Mouse (Mus musculus) limb, embryonic 15.5 days (tissue): ENCODE results near the gene Phf10. TPM values are rescaled to one million over a fixed set of nuclear protein-coding genes. Genes with fewer than 3 reads are reported as not detected.
"Not testable (repeated sequence)": the region's sequence is repeated elsewhere in the genome, so short reads cannot be mapped to it uniquely, and the experiment has no call there.

Experiments used
- ATAC-seq: fragments of 200-750 bp; cut with Nextera tagmentation; 2 replicates; pipeline ENCODE4 v1.8.0; 2017; ENCODE audit warnings: low read depth, moderate TSS enrichment; ENCODE audit not compliant: insufficient number of reproducible peaks, low FRiP score, low TSS enrichment
- H3K27ac ChIP-seq: fragments of 300-500 bp; sonication (generic); 2 replicates; pipeline ENCODE4 v1.5.1; 2015; ENCODE audit warnings: moderate library complexity, mild to moderate bottlenecking, inconsistent platforms
- H3K27me3 ChIP-seq: fragments of 300-500 bp; sonication (generic); 2 replicates; pipeline ENCODE4 v1.6.1; 2015; ENCODE audit warnings: inconsistent platforms
- H3K36me3 ChIP-seq: fragments of 300-500 bp; sonication (generic); 2 replicates; pipeline ENCODE4 v1.6.1; 2015; ENCODE audit warnings: inconsistent platforms
- H3K4me1 ChIP-seq: fragments of 300-500 bp; sonication (generic); 2 replicates; pipeline ENCODE4 v1.6.1; 2015; ENCODE audit warnings: inconsistent platforms
- H3K4me2 ChIP-seq: fragments of 300-500 bp; sonication (generic); 2 replicates; pipeline ENCODE4 v1.6.1; 2015; ENCODE audit warnings: mild to moderate bottlenecking, inconsistent platforms
- H3K4me3 ChIP-seq: fragments of 300-500 bp; sonication (generic); 2 replicates; pipeline ENCODE4 v1.5.1; 2015; ENCODE audit warnings: mild to moderate bottlenecking, inconsistent platforms
- H3K9ac ChIP-seq: fragments of 300-500 bp; sonication (generic); 2 replicates; pipeline ENCODE4 v1.6.1; 2015; ENCODE audit warnings: inconsistent platforms
- H3K9me3 ChIP-seq: fragments of 300-500 bp; sonication (generic); 2 replicates; pipeline ENCODE4 v1.6.1; 2016; ENCODE audit warnings: inconsistent platforms
- whole genome bisulfite sequencing: fragments of 180-500 bp; shearing (Covaris S2); methylation state at CpG from one replicate; pipeline ENCODE4 v1.1.7; 2015; 5-methylcytosine and 5-hydroxymethylcytosine counted together
- polyA plus RNA-seq: library from polyadenylated mRNA; unstranded; fragments of >200 nt; fragmentation: Nextera tagmentation; extraction: Ambion mirVana; gene quantifications from 2 replicates; pipeline ENCODE4 v1.2.1, GENCODE M21; 2015

The Phf10 gene
- polyA plus RNA-seq, 1 experiment from 2014 or later, result 35.6 TPM

GRCm38 (mm10) chr17:14935280-14935679 lies 25.8 kb downstream of the Phf10 start:
- H3K4me1 ChIP-seq, H3K4me2 ChIP-seq, H3K4me3 ChIP-seq, H3K27me3 ChIP-seq, H3K9ac ChIP-seq, H3K9me3 ChIP-seq, ATAC-seq, H3K27ac ChIP-seq, H3K36me3 ChIP-seq: not testable (repeated sequence)
- WGBS, result 82% methylated on average over 14 of the region's 14 CpGs

DNA sequence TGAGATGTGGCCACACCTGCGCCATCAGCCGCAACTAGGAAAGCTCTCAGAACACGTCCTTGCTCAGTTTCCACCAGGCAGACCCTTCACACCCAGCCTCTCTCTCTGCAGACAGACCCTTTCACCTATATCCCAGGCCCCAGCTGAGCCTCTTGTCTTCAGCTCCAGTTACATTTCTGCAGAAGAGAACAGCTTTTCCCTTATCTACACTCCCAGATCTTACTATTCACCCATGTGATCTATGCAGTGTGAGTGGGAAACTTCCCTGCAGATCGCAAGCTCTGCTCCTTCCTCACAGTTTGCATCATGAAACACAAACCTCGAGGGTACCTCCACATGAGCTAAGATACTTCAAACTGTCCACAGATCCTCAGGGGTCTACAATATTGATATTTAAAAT lies 29.6 kb downstream of the Phf10 start:
- Histone ChIP-seq H3K27me3 (no peaks in the 10 kb centered on the region), H3K4me3 (no peak overlapping the region), H3K9me3 (no peaks in the 10 kb centered on the region), H3K4me2 (no peak overlapping the region), H3K9ac (no peak overlapping the region), H3K36me3 (no peaks in the 10 kb centered on the region), H3K4me1 (no peaks in the 10 kb centered on the region), H3K27ac (no peak overlapping the region)
- no peak for ATAC-seq
- WGBS, result 78% methylated on average over 5 of the region's 5 CpGs

DNA sequence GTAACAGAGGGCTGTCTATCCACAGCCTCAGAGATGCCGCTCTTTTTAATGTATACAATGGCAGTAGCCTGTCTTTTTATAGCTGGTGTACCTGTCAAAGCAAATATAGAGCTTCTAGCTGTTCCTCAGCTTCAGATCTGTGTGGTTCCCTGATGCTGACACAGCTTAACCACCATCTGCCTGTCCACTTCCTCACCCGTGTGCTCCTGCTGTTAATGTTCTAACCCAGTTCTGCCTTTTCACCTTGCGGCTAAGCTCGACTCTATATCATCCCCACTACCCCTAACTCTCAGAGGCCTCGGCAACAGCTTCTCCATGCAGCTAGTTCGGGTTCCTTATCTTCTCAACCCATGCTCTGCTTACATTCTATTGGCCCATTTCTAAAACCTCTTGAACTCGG lies 30.4 kb downstream of the Phf10 start:
- Histone ChIP-seq H3K36me3 (no peaks in the 10 kb centered on the region), H3K27me3 (no peaks in the 10 kb centered on the region)
- 79% methylated on average over 7 of the region's 7 CpGs for WGBS

DNA sequence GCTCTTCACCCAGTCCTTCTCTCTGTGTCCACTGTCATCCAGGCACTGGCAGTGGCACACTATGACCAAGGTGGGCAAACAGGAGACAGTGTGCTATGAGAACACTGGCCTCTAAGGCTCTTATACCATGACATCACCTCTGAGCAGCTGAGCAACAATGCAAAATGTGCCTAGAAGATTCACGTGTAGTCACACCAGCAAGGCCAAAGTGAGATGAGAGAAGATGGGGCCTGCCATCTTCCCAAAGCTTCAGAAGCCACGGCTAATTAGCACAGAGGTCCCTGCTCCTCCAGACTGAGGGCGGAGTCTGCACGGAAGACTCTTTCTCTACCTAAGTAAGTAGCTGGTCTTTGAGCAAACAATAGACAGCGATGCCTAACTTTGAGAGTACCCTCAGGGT lies 32.4 kb downstream of the Phf10 start:
- H3K27me3 ChIP-seq, result no peaks in the 10 kb centered on the region
- WGBS, result 67% methylated on average over 5 of the region's 5 CpGs
- ATAC-seq, result no peak
- no peaks in the 10 kb centered on the region for H3K36me3 ChIP-seq
- no peak overlapping the region for H3K4me2 ChIP-seq
- no peaks in the 10 kb centered on the region for H3K4me1 ChIP-seq
- H3K4me3 ChIP-seq, result no peak overlapping the region
- no peak overlapping the region for H3K27ac ChIP-seq
- H3K9me3 ChIP-seq, result no peaks in the 10 kb centered on the region
- no peak overlapping the region for H3K9ac ChIP-seq

More for the DNA sequence above, 30.4 kb downstream of the Phf10 start:
- no peak overlapping the region for H3K4me3 ChIP-seq
- no peak overlapping the region for H3K27ac ChIP-seq
- no peak overlapping the region for H3K4me2 ChIP-seq
- no peaks in the 10 kb centered on the region for H3K4me1 ChIP-seq
- no peak overlapping the region for H3K9ac ChIP-seq
- ATAC-seq, result no peak
- H3K9me3 ChIP-seq, result no peaks in the 10 kb centered on the region

DNA sequence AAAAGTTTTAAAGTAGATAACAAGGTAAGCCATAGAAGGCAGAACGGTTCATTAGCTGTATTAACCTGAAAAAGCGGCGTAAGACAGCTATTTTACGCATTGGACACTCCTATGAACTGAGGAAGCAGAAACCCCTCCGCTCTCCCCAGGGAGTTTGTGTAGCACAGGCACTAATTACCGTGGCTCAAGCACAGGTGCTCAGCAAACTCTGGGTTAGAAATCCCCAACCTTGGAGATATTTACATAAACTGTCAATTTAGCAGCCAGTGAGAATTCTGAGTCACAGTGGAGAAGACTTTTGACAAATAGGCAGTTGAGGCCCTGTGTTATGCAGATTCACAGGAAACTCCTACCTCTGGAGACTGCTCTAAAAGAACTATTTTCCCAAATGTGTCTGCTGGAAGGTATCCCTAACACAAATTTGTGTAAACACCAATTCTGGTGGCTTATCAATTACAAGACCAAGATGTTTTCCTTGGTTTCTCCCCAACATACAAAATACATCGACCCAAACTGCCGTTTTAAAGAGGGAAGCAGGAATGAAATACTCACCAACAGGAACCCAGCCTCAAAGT lies 33.3 kb downstream of the Phf10 start:
- Histone ChIP-seq H3K9me3 (no peaks in the 10 kb centered on the region), H3K27me3 (no peaks in the 10 kb centered on the region), H3K27ac (no peak overlapping the region), H3K9ac (no peak overlapping the region), H3K36me3 (no peaks in the 10 kb centered on the region), H3K4me3 (no peak overlapping the region), H3K4me1 (no peaks in the 10 kb centered on the region), H3K4me2 (no peak overlapping the region)
- WGBS, result 70% methylated on average over 8 of the region's 8 CpGs
- no peak for ATAC-seq

GRCm38 (mm10) chr17:14921582-14921981 lies 39.5 kb downstream of the Phf10 start:
- H3K27me3 ChIP-seq, result no peaks in the 10 kb centered on the region
- no peak overlapping the region for H3K27ac ChIP-seq
- no peak for ATAC-seq
- WGBS, result 54% methylated on average over 6 of the region's 6 CpGs
- no peaks in the 10 kb centered on the region for H3K9me3 ChIP-seq
- H3K4me1 ChIP-seq, result no peaks in the 10 kb centered on the region
- H3K4me2 ChIP-seq, result no peak overlapping the region
- H3K9ac ChIP-seq, result no peak overlapping the region
- no peaks in the 10 kb centered on the region for H3K36me3 ChIP-seq
- H3K4me3 ChIP-seq, result no peak overlapping the region

DNA sequence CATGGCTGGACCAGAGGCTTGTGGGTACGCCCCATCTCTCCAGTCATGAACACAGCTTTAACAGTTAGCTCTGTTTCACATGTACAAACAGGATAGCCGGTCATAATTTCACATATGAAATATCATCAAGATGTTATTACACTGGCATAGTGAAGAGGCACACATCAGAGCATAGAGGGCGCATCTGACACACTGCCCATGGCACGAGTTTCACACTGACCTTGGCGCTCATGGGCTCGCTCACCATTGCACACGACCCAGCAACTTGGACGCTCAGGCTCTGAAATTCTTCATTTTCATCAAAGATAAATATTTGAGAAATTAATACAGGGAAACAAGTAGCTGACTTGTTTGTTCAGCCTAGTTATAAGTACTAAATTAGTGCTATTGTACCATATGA lies 43.2 kb downstream of the Phf10 start:
- no peak overlapping the region for H3K27ac ChIP-seq
- ATAC-seq, result no peak

GRCm38 (mm10) chr17:14914401-14914800 lies 46.7 kb downstream of the Phf10 start:
- Histone ChIP-seq H3K27me3 (no peaks in the 10 kb centered on the region), H3K9ac (no peak overlapping the region), H3K9me3 (no peaks in the 10 kb centered on the region), H3K4me1 (no peaks in the 10 kb centered on the region), H3K36me3 (no peaks in the 10 kb centered on the region), H3K27ac (no peak overlapping the region), H3K4me2 (no peak overlapping the region), H3K4me3 (no peak overlapping the region)
- ATAC-seq, result no peak
- 82% methylated on average over 4 of the region's 4 CpGs for WGBS

More for the DNA sequence above, 43.2 kb downstream of the Phf10 start:
- 84% methylated on average over 8 of the region's 8 CpGs for WGBS
- no peak overlapping the region for H3K4me3 ChIP-seq
- no peak overlapping the region for H3K9ac ChIP-seq
- H3K27me3 ChIP-seq, result no peaks in the 10 kb centered on the region
- H3K4me1 ChIP-seq, result no peaks in the 10 kb centered on the region
- H3K36me3 ChIP-seq, result no peaks in the 10 kb centered on the region
- H3K4me2 ChIP-seq, result no peak overlapping the region
- H3K9me3 ChIP-seq, result no peaks in the 10 kb centered on the region

DNA sequence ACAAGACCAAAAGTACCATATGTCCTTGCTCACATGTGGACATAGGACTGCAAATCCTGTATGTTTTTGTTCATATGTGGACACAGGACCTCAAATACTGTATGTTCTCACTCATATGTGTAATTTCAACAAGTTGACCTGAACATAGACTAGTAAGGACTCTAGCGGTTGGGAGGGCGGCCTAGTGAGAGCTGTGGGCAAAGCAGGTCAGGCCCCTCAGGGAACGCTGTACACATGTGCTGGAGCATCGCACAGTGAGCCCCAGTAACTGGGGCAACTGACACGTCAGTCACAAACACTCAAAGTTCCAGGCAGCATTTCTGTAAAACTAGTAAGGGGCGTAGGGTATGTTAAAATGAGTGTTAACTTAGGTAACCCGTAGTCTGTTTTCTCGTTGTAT lies 48.1 kb downstream of the Phf10 start:
- WGBS, result 88% methylated on average over 8 of the region's 8 CpGs

DNA sequence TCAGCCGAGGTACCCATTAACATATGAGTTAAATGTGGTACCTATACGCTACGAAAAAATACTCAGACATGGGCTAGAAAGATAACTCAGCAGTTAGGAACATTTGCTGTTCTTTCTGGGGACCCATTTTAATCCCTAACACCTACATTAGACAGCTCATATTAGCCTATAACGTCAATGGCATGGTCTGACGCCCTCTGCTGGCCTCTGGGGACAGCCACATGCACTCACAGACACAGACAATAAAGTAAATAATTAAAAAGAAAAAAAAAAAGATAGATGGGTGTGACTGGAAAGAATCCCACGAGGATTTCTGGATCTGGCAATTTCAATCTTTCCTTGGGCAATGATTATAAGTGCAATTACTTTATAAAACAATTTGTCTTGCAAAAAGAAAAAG lies 48.7 kb downstream of the Phf10 start:
- no peak overlapping the region for H3K9ac ChIP-seq
- no peak overlapping the region for H3K4me3 ChIP-seq
- no peak overlapping the region for H3K4me2 ChIP-seq
- no peak for ATAC-seq
- H3K27ac ChIP-seq, result no peak overlapping the region
- no peaks in the 10 kb centered on the region for H3K9me3 ChIP-seq
- H3K27me3 ChIP-seq, result no peaks in the 10 kb centered on the region
- 54% methylated on average over 6 of the region's 6 CpGs for WGBS
- no peaks in the 10 kb centered on the region for H3K36me3 ChIP-seq
- no peaks in the 10 kb centered on the region for H3K4me1 ChIP-seq

More for the DNA sequence above, 48.1 kb downstream of the Phf10 start:
- Histone ChIP-seq H3K9me3 (no peaks in the 10 kb centered on the region), H3K27ac (no peak overlapping the region), H3K9ac (no peak overlapping the region), H3K27me3 (no peaks in the 10 kb centered on the region), H3K36me3 (no peaks in the 10 kb centered on the region), H3K4me2 (no peak overlapping the region), H3K4me1 (no peaks in the 10 kb centered on the region), H3K4me3 (no peak overlapping the region)
- no peak for ATAC-seq

DNA sequence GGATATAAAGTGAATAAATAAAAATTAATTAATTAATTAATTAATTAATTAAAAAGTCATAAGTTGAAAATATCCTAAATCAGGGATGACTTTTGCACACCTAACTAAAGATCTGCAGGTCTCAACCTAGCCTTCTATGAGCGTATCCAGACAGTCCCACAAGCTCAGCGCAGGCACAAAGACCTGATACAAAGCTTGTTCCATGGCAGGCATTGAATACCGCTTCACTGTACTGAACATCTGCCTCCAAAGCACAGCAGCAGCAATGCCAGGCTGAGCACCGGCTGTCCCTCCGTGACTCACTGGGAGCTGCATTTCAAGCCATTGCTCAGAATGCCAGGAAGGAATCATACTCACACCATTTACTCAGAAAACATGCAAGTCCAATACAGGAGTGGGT lies 50.3 kb downstream of the Phf10 start:
- Histone ChIP-seq H3K27me3 (no peaks in the 10 kb centered on the region), H3K27ac (no peak overlapping the region), H3K4me3 (no peak overlapping the region), H3K4me1 (no peaks in the 10 kb centered on the region), H3K9ac (no peak overlapping the region), H3K4me2 (no peak overlapping the region), H3K36me3 (no peaks in the 10 kb centered on the region), H3K9me3 (no peaks in the 10 kb centered on the region)
- WGBS, result 90% methylated on average over 5 of the region's 5 CpGs
- ATAC-seq, result no peak

DNA sequence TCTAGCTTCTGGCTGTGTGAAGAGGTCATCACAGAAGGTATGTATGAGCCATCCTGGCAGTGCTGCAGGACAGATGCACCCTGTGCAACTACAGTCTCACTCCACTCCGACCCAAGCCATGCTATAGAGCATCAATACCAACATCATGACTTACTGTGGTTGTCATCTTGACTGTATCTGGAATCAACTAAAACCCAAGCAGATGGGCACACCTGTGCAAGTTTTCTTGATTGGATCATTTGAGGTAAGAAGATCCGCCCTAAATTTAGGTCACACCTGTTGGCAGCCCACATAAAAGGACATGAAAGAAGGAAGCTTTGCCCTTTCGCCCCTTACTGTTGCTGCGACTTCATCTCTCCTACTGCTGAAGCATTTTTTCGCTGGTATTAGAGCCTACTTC lies 51.7 kb downstream of the Phf10 start:
- Histone ChIP-seq H3K4me3 (no peak overlapping the region), H3K9ac (no peak overlapping the region), H3K27ac (no peak overlapping the region), H3K4me2 (no peak overlapping the region), H3K4me1 (no peaks in the 10 kb centered on the region), H3K36me3 (no peaks in the 10 kb centered on the region), H3K9me3 (no peaks in the 10 kb centered on the region), H3K27me3 (no peaks in the 10 kb centered on the region)
- no peak for ATAC-seq
- 73% methylated on average over 5 of the region's 5 CpGs for WGBS

- Histone ChIP-seq H3K9ac (no peak overlapping the region), H3K9me3 (no peaks in the 10 kb centered on the region), H3K36me3 (no peaks in the 10 kb centered on the region), H3K27me3 (no peaks in the 10 kb centered on the region), H3K27ac (no peak overlapping the region), H3K4me2 (no peak overlapping the region), H3K4me3 (no peak overlapping the region), H3K4me1 (no peaks in the 10 kb centered on the region)
- WGBS, result 75% methylated on average over 12 of the region's 12 CpGs
- ATAC-seq, result no peak
These were observed 53.9 kb downstream of the Phf10 start for GRCm38 (mm10) chr17:14907136-14907535.
